Mouse (Mus musculus): ENCODE results near the gene Zfp988. TPM values are rescaled to one million over a fixed set of nuclear protein-coding genes. Genes with fewer than 3 reads are reported as not detected.
"Not testable (repeated sequence)": the region's sequence is repeated elsewhere in the genome, so short reads cannot be mapped to it uniquely, and the experiment has no call there.

Zfp988 gene
- polyA plus RNA-seq, 1 experiment from 2014 or later, result 0.55 TPM

DNA sequence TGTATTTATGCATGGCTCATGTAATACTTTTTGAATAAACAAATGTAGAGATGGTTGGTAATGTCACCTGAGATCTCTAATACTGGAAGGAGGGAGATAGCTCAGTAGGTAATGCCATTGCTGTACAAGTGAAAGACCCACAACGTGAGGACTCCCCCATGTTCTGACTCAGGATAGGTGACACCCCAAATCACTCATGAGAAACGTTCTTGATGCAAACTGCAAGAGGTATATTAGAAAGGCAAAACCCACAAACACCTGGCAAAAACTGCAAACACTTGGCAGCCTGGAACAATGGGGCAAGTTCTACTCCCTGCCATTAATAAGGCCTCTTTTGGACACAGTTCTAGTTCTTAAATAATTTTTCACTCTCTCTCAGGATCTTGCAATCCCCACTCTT is 42.9 kb downstream of the Zfp988 start:
- 81% methylated on average over 2 of the region's 2 CpGs for WGBS
- DNase-seq (ENCODE audit: low spot score); H3K27me3 ChIP-seq (replicated peaks; ENCODE audit: control insufficient read depth, insufficient read depth, low read length); H3K4me3 ChIP-seq (ENCODE audit: low read depth, low read length); H3K4me2 ChIP-seq (ENCODE audit: low read length); H3K4me1 ChIP-seq (replicated peaks; ENCODE audit: control insufficient read depth, insufficient read depth, low read length); H3K27ac ChIP-seq (ENCODE audit: low read depth); H3K9ac ChIP-seq (ENCODE audit: low read length); H3K36me3 ChIP-seq (ENCODE audit: control insufficient read depth, insufficient read depth, low read length); ATAC-seq (replicated peaks; ENCODE audit: low FRiP score, low TSS enrichment, low read depth): not testable (repeated sequence)
- H3K9me3 ChIP-seq (ENCODE audit: control insufficient read depth, low read length), result peaks cover 26% of the 10 kb centered on the region

DNA sequence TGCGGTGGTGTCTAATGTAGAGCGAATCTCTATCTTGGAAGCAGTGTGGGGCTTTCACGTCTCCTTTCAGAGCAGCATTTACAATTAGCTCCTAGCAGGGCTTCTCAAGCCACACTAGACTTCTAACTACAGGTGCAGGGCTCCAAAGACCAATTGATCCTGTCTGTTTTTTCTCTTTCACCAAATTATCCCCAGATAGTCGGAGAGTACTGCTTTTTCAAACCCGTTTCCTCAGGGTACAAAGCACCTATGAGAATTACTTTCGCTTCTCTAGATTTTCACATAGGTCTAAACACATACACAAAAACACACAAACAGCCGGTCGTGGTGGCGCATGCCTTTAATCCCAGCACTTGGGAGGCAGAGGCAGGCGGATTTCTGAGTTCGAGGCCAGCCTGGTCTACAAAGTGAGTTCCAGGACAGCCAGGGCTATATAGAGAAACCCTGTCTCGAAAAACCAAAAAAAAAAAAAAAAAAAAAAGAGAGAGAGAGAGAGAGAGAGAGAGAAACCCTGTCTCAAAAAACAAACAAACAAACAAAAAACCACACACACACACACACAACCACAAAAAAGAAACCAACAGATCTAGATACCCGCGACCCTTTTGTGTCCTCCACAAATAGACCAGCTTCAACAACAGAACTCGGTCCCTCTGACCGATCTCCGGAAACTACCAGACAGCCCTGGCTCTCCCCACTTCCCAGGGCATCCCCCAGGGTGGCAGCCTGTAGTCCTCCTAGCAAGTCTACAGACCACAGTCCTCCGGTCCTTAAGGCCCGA is 43.6 kb downstream of the Zfp988 start:
- H3K27ac ChIP-seq (ENCODE audit: low read depth); H3K4me3 ChIP-seq (ENCODE audit: low read depth, low read length); H3K27me3 ChIP-seq (replicated peaks; ENCODE audit: control insufficient read depth, insufficient read depth, low read length); DNase-seq (ENCODE audit: low spot score); H3K36me3 ChIP-seq (ENCODE audit: control insufficient read depth, insufficient read depth, low read length); ATAC-seq (replicated peaks; ENCODE audit: low FRiP score, low TSS enrichment, low read depth); H3K4me1 ChIP-seq (replicated peaks; ENCODE audit: control insufficient read depth, insufficient read depth, low read length); H3K9ac ChIP-seq (ENCODE audit: low read length); H3K4me2 ChIP-seq (ENCODE audit: low read length): not testable (repeated sequence)
- WGBS, result 91% methylated on average over 18 of the region's 19 CpGs
- peaks cover 22% of the 10 kb centered on the region for H3K9me3 ChIP-seq (ENCODE audit: control insufficient read depth, low read length)

DNA sequence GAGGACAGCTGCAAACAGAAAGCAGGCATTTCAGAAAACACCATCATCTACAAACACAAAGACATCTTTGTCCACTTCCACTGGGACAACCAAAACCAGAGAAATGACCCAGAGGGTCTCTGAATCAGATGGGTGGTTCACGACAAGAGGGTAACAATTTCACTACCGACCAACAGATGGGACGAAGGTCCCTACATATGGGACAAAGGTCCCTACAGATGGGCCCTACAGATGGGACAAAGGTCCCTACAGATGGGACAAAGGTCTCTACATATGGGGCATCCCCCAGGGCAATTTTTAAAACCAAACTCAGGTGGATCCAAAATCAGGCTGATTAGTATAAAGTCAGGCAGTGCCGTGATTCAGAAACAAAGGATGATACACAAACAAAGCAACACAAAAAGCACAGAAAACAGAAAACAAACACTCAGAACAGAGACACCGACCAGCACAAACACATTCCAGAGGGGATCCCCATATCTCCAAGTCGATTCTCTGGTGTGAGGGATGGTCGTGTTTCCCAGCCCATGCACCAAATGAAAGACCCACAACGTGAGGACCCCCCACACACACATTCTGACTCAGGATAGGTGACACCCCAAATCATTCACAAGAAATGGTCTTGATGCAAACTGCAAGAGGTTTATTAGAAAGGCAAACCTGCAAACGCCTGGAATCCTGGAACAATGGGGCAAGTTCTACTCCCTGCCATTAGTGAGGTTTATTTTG is 44.4 kb downstream of the Zfp988 start:
- not testable (repeated sequence) for H3K36me3 ChIP-seq (ENCODE audit: control insufficient read depth, insufficient read depth, low read length); DNase-seq (ENCODE audit: low spot score); ATAC-seq (replicated peaks; ENCODE audit: low FRiP score, low TSS enrichment, low read depth); H3K4me1 ChIP-seq (replicated peaks; ENCODE audit: control insufficient read depth, insufficient read depth, low read length); H3K4me3 ChIP-seq (ENCODE audit: low read depth, low read length); H3K27ac ChIP-seq (ENCODE audit: low read depth); H3K27me3 ChIP-seq (replicated peaks; ENCODE audit: control insufficient read depth, insufficient read depth, low read length); H3K4me2 ChIP-seq (ENCODE audit: low read length); H3K9ac ChIP-seq (ENCODE audit: low read length)
- WGBS, result 82% methylated on average over 9 of the region's 9 CpGs
- H3K9me3 ChIP-seq (ENCODE audit: control insufficient read depth, low read length), result peaks cover 25% of the 10 kb centered on the region

DNA sequence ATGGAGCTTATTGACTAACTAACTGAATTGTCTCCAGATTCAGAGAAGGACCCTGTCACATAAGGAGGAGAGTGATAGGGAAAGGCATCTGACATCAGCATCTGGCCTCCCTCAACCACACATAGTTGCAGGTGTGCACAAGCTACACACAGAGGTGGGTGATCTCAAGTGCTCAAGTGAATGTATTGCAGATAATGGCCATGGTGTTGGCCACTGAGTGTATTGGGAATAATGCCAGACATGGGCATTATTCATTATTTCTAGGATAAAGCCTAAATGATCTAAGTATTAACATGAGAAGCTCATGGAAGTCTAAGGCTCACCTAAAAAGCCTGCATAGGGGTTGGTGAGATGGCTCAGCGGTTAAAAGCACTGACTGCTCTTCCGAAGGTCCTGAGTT is 45.1 kb downstream of the Zfp988 start:
- H3K4me1 ChIP-seq (replicated peaks; ENCODE audit: control insufficient read depth, insufficient read depth, low read length); H3K4me2 ChIP-seq (ENCODE audit: low read length); DNase-seq (ENCODE audit: low spot score); H3K4me3 ChIP-seq (ENCODE audit: low read depth, low read length); H3K9ac ChIP-seq (ENCODE audit: low read length); H3K27ac ChIP-seq (ENCODE audit: low read depth); H3K27me3 ChIP-seq (replicated peaks; ENCODE audit: control insufficient read depth, insufficient read depth, low read length); H3K36me3 ChIP-seq (ENCODE audit: control insufficient read depth, insufficient read depth, low read length): not testable (repeated sequence)
- peaks cover 25% of the 10 kb centered on the region for H3K9me3 ChIP-seq (ENCODE audit: control insufficient read depth, low read length)
- WGBS, result 89% methylated on average over 2 of the region's 2 CpGs
- ATAC-seq (replicated peaks; ENCODE audit: low FRiP score, low TSS enrichment, low read depth), result 0 out of 2 replicates have a peak, but pooled peaks have one; percentile 19

DNA sequence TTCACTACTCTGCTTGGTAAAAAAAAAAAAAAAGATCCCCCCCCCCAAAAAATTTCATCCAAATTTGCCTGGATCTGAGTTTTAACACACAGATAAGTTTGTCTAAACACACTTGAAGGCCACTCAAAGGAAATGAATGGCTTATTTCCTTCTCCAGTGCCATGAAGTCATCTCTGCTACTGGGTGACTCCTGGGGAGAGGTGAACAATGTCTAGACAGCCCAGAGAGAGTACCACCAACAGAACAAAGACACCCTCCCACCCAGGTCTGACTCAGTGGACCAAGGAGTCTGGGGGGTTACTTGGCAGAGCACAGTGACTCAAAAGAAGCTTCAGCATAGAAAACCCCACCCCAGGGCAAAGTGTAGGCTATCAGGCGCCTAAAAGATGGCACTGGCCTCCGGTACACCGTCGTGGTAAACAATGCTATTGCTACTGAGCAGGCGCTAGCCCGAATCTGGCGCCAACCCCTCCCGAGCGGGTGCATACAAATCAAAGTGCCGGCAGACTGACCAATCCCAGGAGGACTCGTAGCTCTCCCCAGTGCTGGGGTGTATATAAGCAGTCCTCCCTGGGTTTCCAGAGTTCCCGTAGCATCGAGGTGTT is 46.0 kb downstream of the Zfp988 start:
- H3K27ac ChIP-seq (ENCODE audit: low read depth); H3K27me3 ChIP-seq (replicated peaks; ENCODE audit: control insufficient read depth, insufficient read depth, low read length); DNase-seq (ENCODE audit: low spot score); H3K4me3 ChIP-seq (ENCODE audit: low read depth, low read length); H3K4me2 ChIP-seq (ENCODE audit: low read length); H3K4me1 ChIP-seq (replicated peaks; ENCODE audit: control insufficient read depth, insufficient read depth, low read length); H3K36me3 ChIP-seq (ENCODE audit: control insufficient read depth, insufficient read depth, low read length); ATAC-seq (replicated peaks; ENCODE audit: low FRiP score, low TSS enrichment, low read depth); H3K9ac ChIP-seq (ENCODE audit: low read length): not testable (repeated sequence)
- WGBS, result 83% methylated on average over 9 of the region's 13 CpGs
- peaks cover 22% of the 10 kb centered on the region for H3K9me3 ChIP-seq (ENCODE audit: control insufficient read depth, low read length)

DNA sequence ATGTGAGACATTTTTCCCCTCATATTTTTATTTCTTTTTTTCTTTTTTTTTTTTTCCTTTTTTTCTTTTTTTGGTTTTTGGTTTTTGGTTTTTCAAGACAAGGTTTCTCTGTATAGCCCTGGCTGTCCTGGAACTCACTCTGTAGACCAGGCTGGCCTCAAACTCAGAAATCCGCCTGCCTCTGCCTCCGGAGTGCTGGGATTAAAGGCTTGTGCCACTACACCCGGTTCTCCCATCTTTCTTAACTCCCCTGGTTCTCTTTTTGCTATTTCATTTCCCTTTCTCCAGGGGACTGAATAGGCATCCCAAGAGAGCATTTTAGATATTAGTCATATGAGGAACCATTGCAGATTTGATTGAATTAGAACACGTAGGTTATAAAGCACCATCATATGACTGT is 48.2 kb downstream of the Zfp988 start:
- not testable (repeated sequence) for H3K36me3 ChIP-seq (ENCODE audit: control insufficient read depth, insufficient read depth, low read length); H3K4me2 ChIP-seq (ENCODE audit: low read length); H3K9ac ChIP-seq (ENCODE audit: low read length); H3K4me1 ChIP-seq (replicated peaks; ENCODE audit: control insufficient read depth, insufficient read depth, low read length); H3K27me3 ChIP-seq (replicated peaks; ENCODE audit: control insufficient read depth, insufficient read depth, low read length); H3K4me3 ChIP-seq (ENCODE audit: low read depth, low read length); ATAC-seq (replicated peaks; ENCODE audit: low FRiP score, low TSS enrichment, low read depth); DNase-seq (ENCODE audit: low spot score); H3K27ac ChIP-seq (ENCODE audit: low read depth)
- WGBS, result 80% methylated on average over 4 of the region's 4 CpGs
- H3K9me3 ChIP-seq (ENCODE audit: control insufficient read depth, low read length), result peaks cover 14% of the 10 kb centered on the region

DNA sequence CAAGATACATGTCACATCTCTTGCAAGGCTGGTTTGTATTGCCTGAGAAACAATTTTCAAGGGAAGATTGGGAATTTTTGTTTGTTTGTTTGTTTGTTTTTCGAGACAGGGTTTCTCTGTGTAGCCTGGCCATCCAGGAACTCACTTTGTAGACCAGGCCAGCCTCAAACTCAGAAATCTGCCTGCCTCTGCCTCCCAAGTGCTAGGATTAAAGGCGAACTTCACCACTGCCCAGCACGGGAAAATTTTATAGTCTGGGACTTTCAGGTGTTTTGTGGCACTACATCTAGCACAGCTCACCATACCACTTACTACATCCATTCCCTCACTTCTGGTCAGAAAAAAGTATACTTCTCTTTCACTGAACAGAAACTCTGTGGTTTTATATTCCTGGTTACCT is 50.6 kb downstream of the Zfp988 start:
- not testable (repeated sequence) for H3K4me1 ChIP-seq (replicated peaks; ENCODE audit: control insufficient read depth, insufficient read depth, low read length); H3K9me3 ChIP-seq (ENCODE audit: control insufficient read depth, low read length); H3K9ac ChIP-seq (ENCODE audit: low read length); H3K27me3 ChIP-seq (replicated peaks; ENCODE audit: control insufficient read depth, insufficient read depth, low read length); DNase-seq (ENCODE audit: low spot score); H3K36me3 ChIP-seq (ENCODE audit: control insufficient read depth, insufficient read depth, low read length); ATAC-seq (replicated peaks; ENCODE audit: low FRiP score, low TSS enrichment, low read depth); H3K4me3 ChIP-seq (ENCODE audit: low read depth, low read length); H3K27ac ChIP-seq (ENCODE audit: low read depth); H3K4me2 ChIP-seq (ENCODE audit: low read length)
- WGBS, result no CpG with 5 or more reads among the region's 3 CpGs

DNA sequence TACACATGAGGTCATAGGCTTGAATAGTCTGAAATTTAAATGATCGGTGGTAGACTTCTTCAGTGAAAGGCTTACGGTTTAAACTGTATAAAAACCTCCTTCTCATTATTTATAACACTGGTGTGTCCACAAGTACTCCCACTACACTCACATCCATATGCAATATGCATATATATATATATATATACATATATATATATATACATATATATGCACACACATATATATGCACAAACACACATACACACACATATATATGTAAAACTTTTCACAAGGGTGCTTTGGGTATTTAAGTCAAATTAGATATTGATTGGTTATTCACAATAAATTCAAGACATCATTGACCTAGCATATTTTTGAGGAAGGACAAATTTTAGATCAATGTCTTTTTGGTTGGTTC is 51.7 kb downstream of the Zfp988 start:
- not testable (repeated sequence) for H3K27ac ChIP-seq (ENCODE audit: low read depth); DNase-seq (ENCODE audit: low spot score); H3K9ac ChIP-seq (ENCODE audit: low read length); H3K9me3 ChIP-seq (ENCODE audit: control insufficient read depth, low read length); H3K36me3 ChIP-seq (ENCODE audit: control insufficient read depth, insufficient read depth, low read length); ATAC-seq (replicated peaks; ENCODE audit: low FRiP score, low TSS enrichment, low read depth); H3K27me3 ChIP-seq (replicated peaks; ENCODE audit: control insufficient read depth, insufficient read depth, low read length); H3K4me1 ChIP-seq (replicated peaks; ENCODE audit: control insufficient read depth, insufficient read depth, low read length); H3K4me2 ChIP-seq (ENCODE audit: low read length); H3K4me3 ChIP-seq (ENCODE audit: low read depth, low read length)
- no CpG with 5 or more reads among the region's 2 CpGs for WGBS
